Mouse (Mus musculus): ENCODE data around the gene Ubr3.
"Not testable (repeated sequence)": the region's sequence is repeated elsewhere in the genome, so short reads cannot be mapped to it uniquely, and the experiment has no call there.

The Ubr3 gene

DNA sequence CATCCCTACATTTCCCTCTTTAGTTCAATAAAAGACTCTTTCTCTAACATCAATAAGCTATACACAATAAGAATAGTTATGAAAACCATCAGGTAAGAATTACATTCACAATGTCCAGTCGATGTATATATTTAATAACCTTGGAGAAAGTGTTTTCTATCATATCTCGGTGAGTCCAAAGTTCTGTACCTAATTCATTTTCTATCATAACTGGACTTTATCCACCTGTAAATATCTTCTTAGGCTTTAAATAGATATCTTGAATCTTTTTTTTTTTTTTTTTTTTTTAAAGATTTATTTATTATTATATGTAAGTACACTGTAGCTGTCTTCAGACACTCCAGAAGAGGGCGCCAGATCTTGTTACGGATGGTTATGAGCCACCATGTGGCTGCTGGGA is 10.3 kb downstream of the Ubr3 start:
- not testable (repeated sequence) for DNase-seq (ENCODE audit: low read depth, low spot score)

- DNase-seq (ENCODE audit: low read depth, low spot score) = no peak
Observed at GRCm38 (mm10) chr2:69912801-69913200, 15.8 kb downstream of the Ubr3 start.

GRCm38 (mm10) chr2:69917301-69917700 is 20.3 kb downstream of the Ubr3 start:
- DNase-seq (ENCODE audit: low read depth, low spot score) = no peak

DNA sequence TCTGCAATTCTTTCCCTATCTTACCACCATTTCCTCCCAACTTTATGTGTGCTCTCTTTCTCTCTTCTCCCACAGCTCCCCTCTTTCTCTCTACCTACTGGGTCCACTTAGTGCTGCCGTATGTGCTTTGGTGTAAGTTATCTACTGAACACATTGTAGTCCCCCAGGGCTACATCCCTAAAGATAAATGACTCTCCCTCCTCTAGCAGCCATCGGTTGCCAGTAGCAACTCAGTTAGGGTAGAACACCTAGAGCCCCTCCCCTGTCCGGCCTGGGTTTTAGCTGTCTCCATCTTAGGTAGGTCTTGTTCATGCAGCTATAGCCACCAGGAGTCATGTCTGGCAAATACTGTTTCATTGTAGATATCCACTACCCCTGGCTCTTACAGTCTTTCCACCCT is 27.9 kb downstream of the Ubr3 start:
- DNase-seq (ENCODE audit: low read depth, low spot score) = no peak

GRCm38 (mm10) chr2:69936331-69936730 is 39.3 kb downstream of the Ubr3 start:
- no peak for DNase-seq (ENCODE audit: low read depth, low spot score)

GRCm38 (mm10) chr2:69939226-69939625 is 42.2 kb downstream of the Ubr3 start:
- no peak for DNase-seq (ENCODE audit: low read depth, low spot score)

DNA sequence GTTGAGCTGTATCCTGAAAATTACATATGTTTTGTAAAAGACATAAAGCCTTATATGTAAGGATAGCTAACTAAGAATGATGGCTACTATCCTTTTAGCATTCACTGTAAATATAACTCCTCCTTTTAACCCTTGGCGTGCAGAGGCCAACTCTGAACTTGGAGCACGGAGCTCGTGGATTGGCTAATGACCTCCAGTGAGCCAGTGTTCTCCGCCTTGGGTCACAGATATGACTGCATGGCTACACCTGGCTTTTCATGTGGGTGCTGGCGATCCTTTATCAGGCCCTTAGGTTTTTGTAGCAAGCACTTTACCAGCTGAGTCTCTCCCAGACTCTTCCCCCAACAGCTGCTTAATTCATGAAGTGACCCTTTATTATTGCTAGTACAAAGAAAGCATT is 42.6 kb downstream of the Ubr3 start:
- no peak for DNase-seq (ENCODE audit: low read depth, low spot score)

GRCm38 (mm10) chr2:69941391-69942030 is 44.5 kb downstream of the Ubr3 start:
- no peak for DNase-seq (ENCODE audit: low read depth, low spot score)

GRCm38 (mm10) chr2:69952849-69953248 is 55.8 kb downstream of the Ubr3 start:
- no peak for DNase-seq (ENCODE audit: low read depth, low spot score)

- DNase-seq (ENCODE audit: low read depth, low spot score) = no peak
Observed at GRCm38 (mm10) chr2:69955635-69956034, 58.6 kb downstream of the Ubr3 start.

- DNase-seq (ENCODE audit: low read depth, low spot score) = no peak
Observed at GRCm38 (mm10) chr2:69957622-69958021, 60.6 kb downstream of the Ubr3 start.

DNA sequence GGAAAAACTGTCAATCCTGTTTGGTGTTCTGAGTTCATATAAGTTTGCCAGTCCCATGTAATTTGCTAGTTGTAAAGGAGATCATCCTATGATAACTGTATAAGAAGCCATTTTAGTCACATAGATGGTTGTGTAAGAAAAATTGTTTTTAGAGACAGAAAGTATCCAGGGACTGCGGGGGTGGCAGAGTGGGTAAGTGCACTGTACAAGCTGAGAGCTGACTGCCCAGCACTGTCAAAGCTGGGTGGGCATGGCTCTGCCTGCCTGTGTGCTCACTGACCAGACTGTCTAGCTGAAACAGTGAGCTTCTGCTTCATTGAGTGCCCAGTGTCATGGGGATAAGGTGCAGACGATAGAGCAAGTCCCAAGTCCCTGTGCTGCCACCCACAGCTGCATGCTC is 77.8 kb downstream of the Ubr3 start:
- DNase-seq (ENCODE audit: low read depth, low spot score) = no peak

GRCm38 (mm10) chr2:69989224-69989623 is 92.2 kb downstream of the Ubr3 start:
- no peak for DNase-seq (ENCODE audit: low read depth, low spot score)

DNA sequence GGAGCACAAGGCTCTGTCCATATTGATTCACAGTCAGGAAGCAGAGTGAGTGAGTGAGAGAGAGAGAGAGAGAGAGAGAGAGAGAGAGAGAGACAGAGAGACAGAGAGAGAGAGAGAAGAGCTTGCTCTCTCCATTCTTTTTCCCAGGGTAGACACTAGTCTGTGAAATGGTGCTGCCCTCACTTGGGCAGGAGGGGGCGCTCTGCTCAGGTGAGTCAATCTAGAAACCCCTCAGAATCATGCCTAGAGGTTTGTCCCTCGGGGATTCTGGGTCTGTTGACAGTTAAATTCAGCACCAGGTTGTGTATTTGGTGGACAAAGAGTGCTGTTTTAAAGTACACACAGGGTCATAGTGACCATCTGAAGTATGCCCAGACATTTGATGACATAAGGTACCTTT is 93.6 kb downstream of the Ubr3 start:
- no peak for DNase-seq (ENCODE audit: low read depth, low spot score)

DNA sequence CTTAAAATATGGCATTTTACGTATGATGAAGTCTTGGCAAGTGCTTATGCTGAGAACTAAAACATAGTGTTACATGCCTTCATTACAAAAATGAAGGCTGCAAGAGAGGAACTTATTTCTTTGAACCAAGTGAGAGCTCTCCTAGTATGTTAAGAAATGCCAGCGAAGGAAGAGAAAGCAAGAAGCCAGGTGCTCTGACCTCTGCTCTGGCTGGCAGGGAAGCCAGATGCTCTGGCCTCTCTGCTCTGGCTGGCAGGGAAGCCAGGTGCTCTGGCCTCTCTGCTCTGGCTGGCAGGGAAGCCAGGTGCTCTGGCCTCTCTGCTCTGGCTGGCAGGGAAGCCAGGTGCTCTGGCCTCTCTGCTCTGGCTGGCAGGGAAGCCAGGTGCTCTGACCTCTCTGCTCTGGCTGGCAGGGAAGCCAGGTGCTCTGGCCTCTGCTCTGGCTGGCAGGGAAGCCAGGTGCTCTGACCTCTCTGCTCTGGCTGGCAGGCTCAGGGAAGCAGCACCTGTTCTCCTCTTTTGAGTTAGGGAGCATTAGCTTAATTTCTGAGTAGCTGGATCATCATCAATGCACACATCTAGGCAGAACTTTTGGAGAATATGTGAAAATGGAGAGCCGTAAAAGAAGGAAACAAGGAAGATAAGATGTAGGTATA is 97.2 kb downstream of the Ubr3 start:
- not testable (repeated sequence) for DNase-seq (ENCODE audit: low read depth, low spot score)

DNA sequence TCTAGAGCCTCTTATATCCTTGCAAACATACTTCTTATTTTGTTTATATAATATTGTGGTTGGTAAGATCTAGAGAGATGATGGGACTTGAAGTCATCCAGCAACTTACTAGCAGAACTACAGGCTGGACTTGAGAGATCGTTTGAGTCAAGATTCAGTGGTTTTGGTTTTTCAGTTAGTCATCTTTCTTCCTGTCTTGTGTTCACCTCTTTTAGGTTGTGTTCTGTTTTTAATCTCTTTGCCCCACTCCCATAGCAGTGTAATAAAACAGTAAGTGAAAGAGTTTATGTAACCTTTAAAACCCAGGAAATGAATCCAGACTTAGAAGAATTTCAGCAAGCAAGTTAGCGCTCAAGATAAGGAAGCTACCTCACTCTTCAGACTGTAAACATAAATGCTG is 97.7 kb downstream of the Ubr3 start:
- DNase-seq (ENCODE audit: low read depth, low spot score) = no peak

DNA sequence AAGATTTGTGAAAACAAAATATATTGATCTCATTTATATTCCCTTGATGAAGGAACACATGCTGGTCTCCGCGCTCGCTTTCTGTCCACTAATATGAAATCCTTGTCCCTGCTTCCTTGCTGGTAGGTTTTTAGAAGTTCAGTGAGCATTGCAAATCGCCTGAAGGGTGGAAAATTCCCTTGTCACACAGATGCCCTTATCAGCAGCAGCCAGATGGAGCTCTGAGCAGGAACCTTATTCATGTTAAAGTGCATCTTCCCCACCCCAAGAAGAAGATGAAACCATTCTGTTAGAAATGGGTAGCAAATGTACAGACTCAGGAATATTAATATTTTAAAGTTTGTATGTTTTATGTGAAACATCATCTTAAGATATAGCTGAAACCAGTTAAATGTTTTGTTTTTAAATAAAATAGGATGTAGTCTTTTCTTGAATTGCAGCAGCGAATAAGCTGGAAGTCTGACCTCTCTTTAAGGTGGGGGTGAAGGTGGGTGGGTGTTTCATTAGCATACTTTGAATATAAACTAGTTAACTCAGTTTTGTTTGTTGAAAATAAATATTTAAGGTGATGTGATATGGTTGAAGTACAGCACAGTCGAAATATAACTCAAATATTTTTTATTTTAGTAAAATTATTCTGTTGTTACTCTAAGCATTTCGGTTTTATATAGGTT is 102.2 kb downstream of the Ubr3 start:
- DNase-seq (ENCODE audit: low read depth, low spot score) = peak; percentile 4

GRCm38 (mm10) chr2:70000316-70000715 is 103.3 kb downstream of the Ubr3 start:
- DNase-seq (ENCODE audit: low read depth, low spot score) = no peak

DNA sequence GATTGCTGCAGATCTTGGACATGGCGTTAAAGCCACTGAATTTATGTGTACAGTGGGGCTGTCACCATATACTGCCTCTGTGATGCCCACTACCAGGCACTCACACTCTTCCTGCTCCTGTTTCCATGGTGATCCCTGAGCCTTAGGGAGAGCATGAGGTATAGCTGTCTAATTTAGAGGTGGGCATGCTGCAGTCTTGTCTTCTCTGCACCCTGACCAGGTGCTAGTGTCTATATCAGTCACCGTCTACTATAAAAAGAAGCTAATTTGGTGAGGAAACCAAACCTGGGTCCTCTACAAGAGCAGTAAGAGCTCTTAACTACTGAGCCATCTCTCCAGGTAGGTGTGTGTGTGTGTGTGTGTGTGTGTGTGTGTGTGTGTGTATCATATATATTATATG is 109.4 kb downstream of the Ubr3 start:
- DNase-seq (ENCODE audit: low read depth, low spot score) = no peak

DNA sequence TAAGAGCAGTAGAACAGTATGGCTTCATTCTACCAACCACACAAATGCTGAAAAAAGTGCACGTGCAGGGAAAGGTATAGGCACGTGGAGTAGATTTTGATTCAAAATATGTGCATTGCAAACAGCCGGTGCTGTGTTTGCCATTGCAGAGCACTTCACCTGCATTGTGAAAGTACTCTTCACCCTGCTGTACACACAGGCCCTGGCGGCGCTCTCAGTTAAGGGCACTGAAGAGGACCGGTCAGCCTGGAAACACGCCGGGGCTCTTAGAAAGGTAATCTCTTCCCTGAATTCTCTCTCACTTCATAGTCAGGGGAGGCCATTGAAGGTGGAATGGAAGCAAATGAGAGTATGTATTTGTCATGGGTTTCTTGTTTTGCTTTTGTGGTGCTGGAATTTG is 115.9 kb downstream of the Ubr3 start:
- no peak for DNase-seq (ENCODE audit: low read depth, low spot score)

DNA sequence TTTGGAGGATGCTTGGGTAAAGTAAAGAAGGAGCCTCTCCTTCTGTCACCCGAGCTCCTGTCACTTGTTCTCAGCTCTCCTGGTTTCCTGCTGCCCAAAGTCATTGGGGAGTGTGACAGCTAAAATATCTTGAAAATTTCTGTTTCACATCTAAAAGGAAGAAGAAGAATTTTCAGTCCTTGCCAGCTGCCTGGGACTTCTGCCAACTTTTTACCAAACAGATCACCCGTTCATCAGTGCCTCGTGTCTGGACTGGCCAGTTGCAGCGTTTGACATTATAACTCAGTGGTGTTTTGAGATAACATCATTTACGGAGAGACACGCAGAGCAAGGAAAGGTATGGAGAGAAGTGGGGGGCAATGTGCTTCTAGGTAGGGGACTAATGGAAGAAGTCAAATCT is 121.2 kb downstream of the Ubr3 start:
- DNase-seq (ENCODE audit: low read depth, low spot score) = no peak

DNA sequence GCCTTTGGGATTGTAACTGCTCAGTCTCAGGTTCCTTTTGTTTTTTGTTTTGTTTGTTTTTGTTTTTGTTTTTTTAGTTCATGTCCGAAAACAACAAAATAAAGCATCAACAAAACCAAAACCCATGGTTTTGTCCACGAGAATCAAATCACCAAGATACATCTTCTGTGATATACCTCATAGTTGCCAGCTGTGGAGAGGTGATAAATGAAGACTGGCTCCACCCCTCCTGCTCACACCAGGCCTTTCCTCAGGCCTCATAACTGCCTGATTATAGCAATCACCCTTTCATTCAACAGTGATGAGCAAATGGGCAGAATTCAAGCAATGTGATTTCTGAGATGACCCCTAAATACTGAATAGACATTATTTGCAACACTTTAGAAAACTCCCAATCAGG is 127.4 kb downstream of the Ubr3 start:
- DNase-seq (ENCODE audit: low read depth, low spot score) = no peak

GRCm38 (mm10) chr2:70025711-70026110 is 128.7 kb downstream of the Ubr3 start:
- no peak for DNase-seq (ENCODE audit: low read depth, low spot score)

Measured in brain, embryonic 18.5 days (tissue).